Comparison of ENCODE assay signal across 12 mouse cellular contexts in genomic region chr4:145023911-145024310, GRCm38 (mm10).
DNase-seq lines count a peak whose midpoint lies in the region; ATAC-seq and TF ChIP-seq lines count a peak whose summit lies in the region.
"Had no signal": no experiment of that assay in that cellular context is flagged by ENCODE, and none has a peak within 500 bp of the region (broad histone marks: within the 10 kb centered on the region; RNA-seq: fewer than 3 reads in every experiment).

No protein-coding gene starts in this region.

- H3K4me2 ChIP-seq in heart, embryonic 15.5 days = no peak overlapping the region
- no peak overlapping the region for H3K4me2 ChIP-seq in liver, embryonic 15.5 days
- H3K4me2 ChIP-seq: limb, embryonic 12.5 days; neural tube, embryonic 15.5 days had no signal

- H3K27me3 ChIP-seq in heart, embryonic 15.5 days = no peaks in the 10 kb centered on the region
- H3K27me3 ChIP-seq in Patski = no peaks in the 10 kb centered on the region
- no peaks in the 10 kb centered on the region for H3K27me3 ChIP-seq in liver, embryonic 15.5 days
- H3K27me3 ChIP-seq: limb, embryonic 12.5 days; neural tube, embryonic 15.5 days had no signal

- peak; percentile 20 for TF ChIP-seq CTCF in Patski (IDR thresholded peaks at IDR 0.05)

- H3K4me1 ChIP-seq in heart, embryonic 15.5 days (replicated peaks) = peaks cover 44% of the 10 kb centered on the region
- H3K4me1 ChIP-seq in liver, embryonic 15.5 days (replicated peaks) = peaks cover 65% of the 10 kb centered on the region

- DNase-seq in heart, adult 8-10 months (ENCODE audit: low spot score) = no peak
- DNase-seq in Patski (ENCODE audit: low read depth, low spot score) = no peak
- peak; percentile 68 for DNase-seq in kidney, adult 18-20 months
- no peak for DNase-seq in adrenal gland, postnatal 14 days
- DNase-seq in adrenal gland, adult (ENCODE audit: inconsistent age in 2 of 2, low spot score in 1 of 2) = no peak
- DNase-seq: adrenal gland, adult 8-10 months; heart, postnatal 4 days had no signal

- no peak overlapping the region for H3K4me3 ChIP-seq in heart, embryonic 15.5 days
- no peak overlapping the region for H3K4me3 ChIP-seq in liver, embryonic 15.5 days (replicated peaks)
- H3K4me3 ChIP-seq: limb, embryonic 12.5 days; neural tube, embryonic 15.5 days had no signal

- POLR2A ChIA-PET in Patski (lab: Charles Lee) = interaction anchor here (0.9 to 2.1 kb wide), 4 partner anchors 24 to 131 kb away, joined by 4 to 6 read pairs (median 5); partner anchors contain the start of gene Dhrs3

- no peaks in the 10 kb centered on the region for H3K9me3 ChIP-seq in heart, embryonic 15.5 days (replicated peaks)
- no peaks in the 10 kb centered on the region for H3K9me3 ChIP-seq in liver, embryonic 15.5 days (replicated peaks)
- H3K9me3 ChIP-seq: limb, embryonic 12.5 days; neural tube, embryonic 15.5 days had no signal

- WGBS in heart, embryonic 15.5 days = 50% methylated on average over 6 of the region's 6 CpGs
- 71% methylated on average over 6 of the region's 6 CpGs for WGBS in liver, embryonic 15.5 days (ENCODE audit: insufficient replicate concordance)

- in situ Hi-C loops in Patski (cut with MboI; ENCODE audit: low pct_unique_long_range_greater_than_20kb) = loop anchor here (25.0 kb wide), 1 partner anchor 1737 kb away; the partner anchor contains the start of gene Pdpn

- CTCF ChIA-PET in Patski (lab: Charles Lee) = interaction anchor here (0.9 to 3.8 kb wide), 8 partner anchors 9 to 133 kb away, joined by 3 to 16 read pairs (median 4); no protein-coding TSS in a partner anchor

- peak overlapping the region; percentile 11; the same call in 1 of the 2 replicates for H3K27ac ChIP-seq in heart, embryonic 15.5 days
- H3K27ac ChIP-seq in liver, embryonic 15.5 days (replicated peaks) = 0 out of 2 replicates have a peak overlapping the region, but pooled peaks have one; percentile 20
- H3K27ac ChIP-seq: limb, embryonic 12.5 days; neural tube, embryonic 15.5 days had no signal

- peaks cover 10% of the 10 kb centered on the region; the same call in 1 of the 2 replicates for H3K36me3 ChIP-seq in heart, embryonic 15.5 days
- peaks cover 11% of the 10 kb centered on the region; the same call in 1 of the 2 replicates for H3K36me3 ChIP-seq in liver, embryonic 15.5 days (replicated peaks)

- no peak for ATAC-seq in heart, embryonic 15.5 days (replicated peaks; ENCODE audit: insufficient number of reproducible peaks, insufficient read depth, low FRiP score, low read depth)
- no peak for ATAC-seq in Patski
- ATAC-seq in liver, embryonic 15.5 days (ENCODE audit: insufficient read depth) = 0 out of 2 replicates have a peak, but pooled peaks have one; percentile 23
- ATAC-seq in erythroblast, adult 5-6 weeks (replicated peaks; ENCODE audit: low FRiP score, poor library complexity, severe bottlenecking) = no peak

- 0 out of 2 replicates have a peak overlapping the region, but pooled peaks have one; percentile 5 for H3K9ac ChIP-seq in heart, embryonic 15.5 days
- H3K9ac ChIP-seq in liver, embryonic 15.5 days = no peak overlapping the region
- H3K9ac ChIP-seq: limb, embryonic 12.5 days; neural tube, embryonic 15.5 days had no signal
